Mouse (Mus musculus): ENCODE data around the gene Map1b. TPM values are rescaled to one million over a fixed set of nuclear protein-coding genes. Genes with fewer than 3 reads are reported as not detected.

Gene Map1b
- polyA plus RNA-seq, 1 experiment: 196 TPM

- no peak overlapping the region for H3K27ac ChIP-seq (ENCODE audit: insufficient read depth, low read depth, low read length)
- 65% methylated on average over 4 of the region's 4 CpGs for WGBS
- H3K4me3 ChIP-seq (ENCODE audit: insufficient read depth, low read depth, low read length): no peak overlapping the region
- TF ChIP-seq CTCF (IDR thresholded peaks at IDR 0.05; ENCODE audit: insufficient read depth, low read depth, low read length): no peak
- TF ChIP-seq POLR2A (IDR thresholded peaks at IDR 0.05; ENCODE audit: insufficient read depth, low read depth, low read length): no peak
- H3K4me1 ChIP-seq (ENCODE audit: control insufficient read depth, insufficient read depth, low read length): peaks cover 35% of the 10 kb centered on the region
Measured at GRCm38 (mm10) chr13:99449547-99449946, 66.8 kb downstream of the Map1b start.

- 66% methylated on average over 4 of the region's 4 CpGs for WGBS
- peaks cover 45% of the 10 kb centered on the region for H3K4me1 ChIP-seq (ENCODE audit: control insufficient read depth, insufficient read depth, low read length)
- TF ChIP-seq POLR2A (IDR thresholded peaks at IDR 0.05; ENCODE audit: insufficient read depth, low read depth, low read length) (no peak), CTCF (IDR thresholded peaks at IDR 0.05; ENCODE audit: insufficient read depth, low read depth, low read length) (no peak)
- H3K27ac ChIP-seq (ENCODE audit: insufficient read depth, low read depth, low read length): peak overlapping the region; percentile 18; the same call in 1 of the 2 replicates
- H3K4me3 ChIP-seq (ENCODE audit: insufficient read depth, low read depth, low read length): no peak overlapping the region
Measured at GRCm38 (mm10) chr13:99448278-99448677, 68.1 kb downstream of the Map1b start.

GRCm38 (mm10) chr13:99447403-99448199 lies 68.7 kb downstream of the Map1b start:
- Histone ChIP-seq H3K4me1 (ENCODE audit: control insufficient read depth, insufficient read depth, low read length) (peaks cover 43% of the 10 kb centered on the region), H3K4me3 (ENCODE audit: insufficient read depth, low read depth, low read length) (peak overlapping the region; percentile 30), H3K27ac (ENCODE audit: insufficient read depth, low read depth, low read length) (peak overlapping the region; percentile 86)
- 29% methylated on average over 11 of the region's 11 CpGs for WGBS
- no peak for TF ChIP-seq POLR2A (IDR thresholded peaks at IDR 0.05; ENCODE audit: insufficient read depth, low read depth, low read length)
- no peak for TF ChIP-seq CTCF (IDR thresholded peaks at IDR 0.05; ENCODE audit: insufficient read depth, low read depth, low read length)

- peak overlapping the region; percentile 86 for H3K27ac ChIP-seq (ENCODE audit: insufficient read depth, low read depth, low read length)
- H3K4me1 ChIP-seq (ENCODE audit: control insufficient read depth, insufficient read depth, low read length): peaks cover 46% of the 10 kb centered on the region
- WGBS: 44% methylated on average over 7 of the region's 7 CpGs
- peak overlapping the region; percentile 30 for H3K4me3 ChIP-seq (ENCODE audit: insufficient read depth, low read depth, low read length)
- TF ChIP-seq CTCF (IDR thresholded peaks at IDR 0.05; ENCODE audit: insufficient read depth, low read depth, low read length) (no peak), POLR2A (IDR thresholded peaks at IDR 0.05; ENCODE audit: insufficient read depth, low read depth, low read length) (no peak)
Measured at GRCm38 (mm10) chr13:99447002-99447401, 69.3 kb downstream of the Map1b start.

GRCm38 (mm10) chr13:99444880-99445279 lies 71.5 kb downstream of the Map1b start:
- peak overlapping the region; percentile 50; the same call in 1 of the 2 replicates for H3K27ac ChIP-seq (ENCODE audit: insufficient read depth, low read depth, low read length)
- TF ChIP-seq POLR2A (IDR thresholded peaks at IDR 0.05; ENCODE audit: insufficient read depth, low read depth, low read length) (no peak), CTCF (IDR thresholded peaks at IDR 0.05; ENCODE audit: insufficient read depth, low read depth, low read length) (no peak)
- 3% methylated on average over 6 of the region's 6 CpGs for WGBS
- no peak overlapping the region; the same call in 1 of the 2 replicates for H3K4me3 ChIP-seq (ENCODE audit: insufficient read depth, low read depth, low read length)
- peaks cover 47% of the 10 kb centered on the region for H3K4me1 ChIP-seq (ENCODE audit: control insufficient read depth, insufficient read depth, low read length)

GRCm38 (mm10) chr13:99444431-99444871 lies 71.9 kb downstream of the Map1b start:
- peak overlapping the region; percentile 12; the same call in 1 of the 2 replicates for H3K4me3 ChIP-seq (ENCODE audit: insufficient read depth, low read depth, low read length)
- peak overlapping the region; percentile 50; the same call in 1 of the 2 replicates for H3K27ac ChIP-seq (ENCODE audit: insufficient read depth, low read depth, low read length)
- H3K4me1 ChIP-seq (ENCODE audit: control insufficient read depth, insufficient read depth, low read length): peaks cover 45% of the 10 kb centered on the region
- WGBS: 6% methylated on average over 10 of the region's 10 CpGs
- no peak for TF ChIP-seq CTCF (IDR thresholded peaks at IDR 0.05; ENCODE audit: insufficient read depth, low read depth, low read length)
- TF ChIP-seq POLR2A (IDR thresholded peaks at IDR 0.05; ENCODE audit: insufficient read depth, low read depth, low read length): no peak

GRCm38 (mm10) chr13:99443484-99444175 lies 72.7 kb downstream of the Map1b start:
- TF ChIP-seq CTCF (IDR thresholded peaks at IDR 0.05; ENCODE audit: insufficient read depth, low read depth, low read length): no peak
- no peak for TF ChIP-seq POLR2A (IDR thresholded peaks at IDR 0.05; ENCODE audit: insufficient read depth, low read depth, low read length)
- peaks cover 43% of the 10 kb centered on the region for H3K4me1 ChIP-seq (ENCODE audit: control insufficient read depth, insufficient read depth, low read length)
- 30% methylated on average over 7 of the region's 7 CpGs for WGBS
- 0 out of 2 replicates have a peak overlapping the region, but pooled peaks have one; percentile 26 for H3K27ac ChIP-seq (ENCODE audit: insufficient read depth, low read depth, low read length)
- H3K4me3 ChIP-seq (ENCODE audit: insufficient read depth, low read depth, low read length): no peak overlapping the region

GRCm38 (mm10) chr13:99442434-99443249 lies 73.7 kb downstream of the Map1b start:
- Histone ChIP-seq H3K27ac (ENCODE audit: insufficient read depth, low read depth, low read length) (no peak overlapping the region), H3K4me1 (ENCODE audit: control insufficient read depth, insufficient read depth, low read length) (peaks cover 37% of the 10 kb centered on the region), H3K4me3 (ENCODE audit: insufficient read depth, low read depth, low read length) (no peak overlapping the region)
- no peak for TF ChIP-seq CTCF (IDR thresholded peaks at IDR 0.05; ENCODE audit: insufficient read depth, low read depth, low read length)
- TF ChIP-seq POLR2A (IDR thresholded peaks at IDR 0.05; ENCODE audit: insufficient read depth, low read depth, low read length): no peak
- 62% methylated on average over 12 of the region's 12 CpGs for WGBS

All from olfactory bulb, adult 2 months (tissue).